Mouse (Mus musculus): ENCODE measurements at regions not wholly inside any gene's neighbourhood (a gene's known extent, or its start where the extent isn't known, plus 50 kb on each side); places are given as distances from the start of the nearest gene placed in this dataset.
A peak's percentile ranks its signal among the peaks of the same experiment; 100 is the strongest.

DNA sequence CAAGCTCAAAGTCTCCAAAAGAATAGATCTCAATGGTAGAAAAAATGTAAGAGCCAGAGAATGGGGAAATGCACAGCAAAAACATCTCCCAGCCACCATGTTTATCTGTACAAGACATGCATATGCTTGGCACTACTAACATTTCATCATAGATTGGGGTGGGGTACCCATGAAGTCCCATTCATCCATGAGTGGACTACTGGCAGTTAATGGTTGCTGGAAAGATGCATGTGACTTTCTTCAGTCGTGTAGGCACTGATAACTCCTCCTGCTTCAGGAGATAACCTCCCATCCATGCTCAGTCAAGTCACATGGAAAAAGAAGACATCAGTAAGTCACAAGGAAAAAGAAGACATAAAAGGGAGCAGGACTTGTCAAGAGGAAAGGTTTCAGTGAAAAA lies 65.3 kb downstream of the Lpar4 start:
- Histone ChIP-seq H3K27ac (ENCODE audit: low read depth, low read length) (no peak overlapping the region), H3K9me3 (replicated peaks; ENCODE audit: control insufficient read depth, low read length) (no peaks in the 10 kb centered on the region), H3K4me2 (ENCODE audit: low read length) (no peak overlapping the region), H3K4me1 (ENCODE audit: control insufficient read depth, insufficient read depth, low read length) (no peaks in the 10 kb centered on the region), H3K27me3 (replicated peaks; ENCODE audit: control insufficient read depth, insufficient read depth, low read length) (no peaks in the 10 kb centered on the region), H3K4me3 (ENCODE audit: low read depth, low read length) (no peak overlapping the region), H3K36me3 (ENCODE audit: control insufficient read depth, insufficient read depth, low read length) (no peaks in the 10 kb centered on the region), H3K9ac (ENCODE audit: low read length) (no peak overlapping the region)
- 72% methylated on average over 1 of the region's 1 CpGs for WGBS
- DNase-seq (ENCODE audit: low spot score): no peak
- no peak for ATAC-seq

GRCm38 (mm10) chrX:106986794-106987193 lies 66.4 kb downstream of the Lpar4 start:
- no peaks in the 10 kb centered on the region for H3K4me1 ChIP-seq (ENCODE audit: control insufficient read depth, insufficient read depth, low read length)
- no peak overlapping the region for H3K4me3 ChIP-seq (ENCODE audit: low read depth, low read length)
- H3K9me3 ChIP-seq (replicated peaks; ENCODE audit: control insufficient read depth, low read length): no peaks in the 10 kb centered on the region
- H3K27me3 ChIP-seq (replicated peaks; ENCODE audit: control insufficient read depth, insufficient read depth, low read length): no peaks in the 10 kb centered on the region
- H3K9ac ChIP-seq (ENCODE audit: low read length): no peak overlapping the region
- H3K36me3 ChIP-seq (ENCODE audit: control insufficient read depth, insufficient read depth, low read length): no peaks in the 10 kb centered on the region
- ATAC-seq: no peak
- no peak overlapping the region for H3K27ac ChIP-seq (ENCODE audit: low read depth, low read length)
- DNase-seq (ENCODE audit: low spot score): no peak
- WGBS: 47% methylated on average over 3 of the region's 3 CpGs
- no peak overlapping the region for H3K4me2 ChIP-seq (ENCODE audit: low read length)

GRCm38 (mm10) chrX:106987779-106988178 lies 67.4 kb downstream of the Lpar4 start:
- ATAC-seq: no peak
- H3K9me3 ChIP-seq (replicated peaks; ENCODE audit: control insufficient read depth, low read length): no peaks in the 10 kb centered on the region
- H3K36me3 ChIP-seq (ENCODE audit: control insufficient read depth, insufficient read depth, low read length): no peaks in the 10 kb centered on the region
- no peak overlapping the region for H3K4me2 ChIP-seq (ENCODE audit: low read length)
- WGBS: 18% methylated on average over 4 of the region's 4 CpGs
- H3K27me3 ChIP-seq (replicated peaks; ENCODE audit: control insufficient read depth, insufficient read depth, low read length): no peaks in the 10 kb centered on the region
- no peak overlapping the region for H3K27ac ChIP-seq (ENCODE audit: low read depth, low read length)
- peak; percentile 22 for DNase-seq (ENCODE audit: low spot score)
- no peaks in the 10 kb centered on the region for H3K4me1 ChIP-seq (ENCODE audit: control insufficient read depth, insufficient read depth, low read length)
- H3K4me3 ChIP-seq (ENCODE audit: low read depth, low read length): no peak overlapping the region
- H3K9ac ChIP-seq (ENCODE audit: low read length): no peak overlapping the region

GRCm38 (mm10) chrX:107004496-107004895 lies 83.8 kb upstream of the P2ry10 start:
- no peak for DNase-seq (ENCODE audit: low spot score)
- ATAC-seq: no peak
- Histone ChIP-seq H3K27ac (ENCODE audit: low read depth, low read length) (no peak overlapping the region), H3K36me3 (ENCODE audit: control insufficient read depth, insufficient read depth, low read length) (no peaks in the 10 kb centered on the region), H3K4me2 (ENCODE audit: low read length) (no peak overlapping the region), H3K4me1 (ENCODE audit: control insufficient read depth, insufficient read depth, low read length) (no peaks in the 10 kb centered on the region), H3K4me3 (ENCODE audit: low read depth, low read length) (no peak overlapping the region), H3K9ac (ENCODE audit: low read length) (no peak overlapping the region), H3K27me3 (replicated peaks; ENCODE audit: control insufficient read depth, insufficient read depth, low read length) (no peaks in the 10 kb centered on the region), H3K9me3 (replicated peaks; ENCODE audit: control insufficient read depth, low read length) (no peaks in the 10 kb centered on the region)
- WGBS: 69% methylated on average over 7 of the region's 7 CpGs

DNA sequence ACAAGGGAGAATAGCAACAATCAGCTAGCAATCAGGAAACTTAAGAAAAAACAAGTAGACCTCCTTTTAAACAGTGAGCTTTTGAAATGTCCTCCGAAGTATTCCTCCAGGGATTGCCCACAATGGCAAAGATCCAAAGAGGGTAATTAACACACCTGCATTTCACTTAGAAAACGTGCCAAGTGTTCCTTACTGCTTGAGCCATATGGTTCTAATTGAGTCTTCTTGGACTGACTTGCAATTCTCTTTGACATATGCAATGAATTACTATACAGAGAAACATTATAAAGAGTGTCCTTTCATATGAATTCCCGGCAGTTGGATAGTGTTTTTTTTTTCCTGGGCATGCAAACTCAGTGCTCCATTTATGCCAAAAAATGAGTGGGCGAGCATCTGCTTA lies 79.3 kb upstream of the P2ry10 start:
- Histone ChIP-seq H3K9ac (ENCODE audit: low read length) (no peak overlapping the region), H3K9me3 (replicated peaks; ENCODE audit: control insufficient read depth, low read length) (no peaks in the 10 kb centered on the region), H3K4me1 (ENCODE audit: control insufficient read depth, insufficient read depth, low read length) (no peaks in the 10 kb centered on the region), H3K4me3 (ENCODE audit: low read depth, low read length) (no peak overlapping the region), H3K27me3 (replicated peaks; ENCODE audit: control insufficient read depth, insufficient read depth, low read length) (no peaks in the 10 kb centered on the region), H3K4me2 (ENCODE audit: low read length) (no peak overlapping the region), H3K27ac (ENCODE audit: low read depth, low read length) (no peak overlapping the region), H3K36me3 (ENCODE audit: control insufficient read depth, insufficient read depth, low read length) (no peaks in the 10 kb centered on the region)
- ATAC-seq: peak; percentile 37; the same call in 1 of the 2 replicates
- peak; percentile 42 for DNase-seq (ENCODE audit: low spot score)
- 42% methylated on average over 4 of the region's 4 CpGs for WGBS

DNA sequence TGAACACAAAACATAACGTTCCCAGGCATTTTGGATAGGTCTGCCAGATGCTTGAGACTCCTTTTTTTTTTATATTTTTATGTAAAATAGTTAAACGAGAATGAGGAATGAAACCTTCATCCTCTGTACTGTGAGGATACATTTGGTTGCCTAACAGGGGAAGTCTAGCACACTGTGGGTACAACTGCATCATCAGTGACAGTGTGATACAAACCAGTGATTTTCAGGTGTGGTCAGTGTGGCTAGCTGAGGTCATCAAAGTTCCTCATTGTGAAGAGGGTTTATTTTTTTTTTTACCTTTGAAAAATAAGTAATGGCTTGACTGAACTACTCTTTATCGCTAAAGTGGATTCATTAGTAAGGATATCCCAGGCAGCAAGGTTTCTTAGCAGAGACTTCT lies 75.7 kb upstream of the P2ry10 start:
- Histone ChIP-seq H3K27me3 (replicated peaks; ENCODE audit: control insufficient read depth, insufficient read depth, low read length) (no peaks in the 10 kb centered on the region), H3K4me1 (ENCODE audit: control insufficient read depth, insufficient read depth, low read length) (no peaks in the 10 kb centered on the region), H3K4me2 (ENCODE audit: low read length) (no peak overlapping the region), H3K4me3 (ENCODE audit: low read depth, low read length) (no peak overlapping the region), H3K36me3 (ENCODE audit: control insufficient read depth, insufficient read depth, low read length) (no peaks in the 10 kb centered on the region), H3K27ac (ENCODE audit: low read depth, low read length) (no peak overlapping the region), H3K9ac (ENCODE audit: low read length) (no peak overlapping the region), H3K9me3 (replicated peaks; ENCODE audit: control insufficient read depth, low read length) (no peaks in the 10 kb centered on the region)
- 69% methylated on average over 3 of the region's 3 CpGs for WGBS
- ATAC-seq: no peak
- no peak for DNase-seq (ENCODE audit: low spot score)

DNA sequence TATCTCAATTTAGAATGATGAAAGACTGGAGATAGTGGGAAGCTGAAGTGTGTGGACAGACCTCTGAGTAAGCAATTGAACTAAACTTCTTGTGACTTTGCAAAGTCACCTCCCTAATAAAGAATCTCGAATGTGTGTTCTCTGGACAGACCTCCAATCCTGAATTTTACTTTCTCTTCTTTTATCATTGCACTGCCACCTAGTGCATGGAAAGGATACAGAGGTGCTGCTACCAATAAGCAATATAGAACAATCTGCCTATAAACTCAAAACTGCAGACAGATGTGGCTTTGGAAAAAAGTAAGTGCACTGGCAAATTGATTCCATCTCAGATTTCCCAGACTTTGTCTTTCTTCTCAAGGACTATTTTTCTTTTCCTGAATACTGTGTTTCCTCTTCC lies 73.0 kb upstream of the P2ry10 start:
- no peaks in the 10 kb centered on the region for H3K4me1 ChIP-seq (ENCODE audit: control insufficient read depth, insufficient read depth, low read length)
- 17% methylated on average over 1 of the region's 1 CpGs for WGBS
- no peak overlapping the region for H3K27ac ChIP-seq (ENCODE audit: low read depth, low read length)
- ATAC-seq (no peak), DNase-seq (ENCODE audit: low spot score) (peak; percentile 30)
- no peaks in the 10 kb centered on the region for H3K36me3 ChIP-seq (ENCODE audit: control insufficient read depth, insufficient read depth, low read length)
- H3K9ac ChIP-seq (ENCODE audit: low read length): no peak overlapping the region
- no peaks in the 10 kb centered on the region for H3K9me3 ChIP-seq (replicated peaks; ENCODE audit: control insufficient read depth, low read length)
- H3K4me3 ChIP-seq (ENCODE audit: low read depth, low read length): no peak overlapping the region
- H3K4me2 ChIP-seq (ENCODE audit: low read length): no peak overlapping the region
- H3K27me3 ChIP-seq (replicated peaks; ENCODE audit: control insufficient read depth, insufficient read depth, low read length): no peaks in the 10 kb centered on the region

DNA sequence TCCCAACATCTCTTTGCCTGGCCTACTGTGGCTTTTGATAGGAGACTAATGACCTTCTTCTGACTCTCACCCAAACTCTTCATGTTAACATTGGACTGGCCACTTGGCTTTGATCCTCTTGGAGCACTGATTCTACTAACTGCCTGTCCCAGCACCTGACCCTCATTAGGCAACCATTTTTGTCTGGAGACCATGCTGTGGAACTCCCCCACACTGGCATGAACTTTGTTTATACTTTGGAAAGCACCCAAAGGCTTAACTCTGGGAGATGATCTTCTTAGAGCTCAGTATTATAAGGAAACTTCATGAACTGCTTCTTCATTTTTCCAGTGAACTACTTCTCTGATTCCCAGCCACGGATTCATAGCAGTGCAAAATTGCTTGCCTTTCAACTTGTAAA lies 56.6 kb upstream of the P2ry10 start:
- Histone ChIP-seq H3K27me3 (replicated peaks; ENCODE audit: control insufficient read depth, insufficient read depth, low read length) (no peaks in the 10 kb centered on the region), H3K27ac (ENCODE audit: low read depth, low read length) (no peak overlapping the region), H3K9ac (ENCODE audit: low read length) (no peak overlapping the region), H3K9me3 (replicated peaks; ENCODE audit: control insufficient read depth, low read length) (no peaks in the 10 kb centered on the region), H3K4me1 (ENCODE audit: control insufficient read depth, insufficient read depth, low read length) (no peaks in the 10 kb centered on the region), H3K4me3 (ENCODE audit: low read depth, low read length) (no peak overlapping the region), H3K4me2 (ENCODE audit: low read length) (no peak overlapping the region), H3K36me3 (ENCODE audit: control insufficient read depth, insufficient read depth, low read length) (no peaks in the 10 kb centered on the region)
- ATAC-seq (no peak), DNase-seq (ENCODE audit: low spot score) (no peak)
- WGBS: 81% methylated on average over 1 of the region's 1 CpGs

GRCm38 (mm10) chrX:107038041-107038440 lies 50.3 kb upstream of the P2ry10 start:
- no peak overlapping the region for H3K9ac ChIP-seq (ENCODE audit: low read length)
- H3K36me3 ChIP-seq (ENCODE audit: control insufficient read depth, insufficient read depth, low read length): no peaks in the 10 kb centered on the region
- H3K4me3 ChIP-seq (ENCODE audit: low read depth, low read length): no peak overlapping the region
- no peak overlapping the region for H3K4me2 ChIP-seq (ENCODE audit: low read length)
- no peak for ATAC-seq
- no peak overlapping the region for H3K27ac ChIP-seq (ENCODE audit: low read depth, low read length)
- WGBS: 81% methylated on average over 2 of the region's 2 CpGs
- no peaks in the 10 kb centered on the region for H3K9me3 ChIP-seq (replicated peaks; ENCODE audit: control insufficient read depth, low read length)
- H3K27me3 ChIP-seq (replicated peaks; ENCODE audit: control insufficient read depth, insufficient read depth, low read length): no peaks in the 10 kb centered on the region
- no peak for DNase-seq (ENCODE audit: low spot score)
- no peaks in the 10 kb centered on the region for H3K4me1 ChIP-seq (ENCODE audit: control insufficient read depth, insufficient read depth, low read length)

Measured in forebrain, embryonic 14.5 days (tissue).